Mouse (Mus musculus) CH12.LX (cell line): ENCODE measurements around the gene Alpk3.

Experiments
- CTCF ChIP-seq, 2 experiments: IDR thresholded peaks in 1 of 2; conservative IDR thresholded peaks in 1 of 2; 2 replicates each; pipeline ENCODE4 v1.5.1; 2011 to 2012; ENCODE audit warnings: low read depth in 2 of 2, low read length in 2 of 2, improper control_type of control experiment in 1 of 2, inconsistent platforms in 1 of 2, mild to moderate bottlenecking in 1 of 2, moderate library complexity in 1 of 2
- MAZ ChIP-seq: IDR thresholded peaks from 2 replicates; pipeline ENCODE4 v1.6.1; 2012; ENCODE audit warnings: low read depth, mild to moderate bottlenecking, inconsistent platforms, low read length, improper control_type of control experiment, moderate library complexity
- NRF1 ChIP-seq: IDR thresholded peaks from 2 replicates; pipeline ENCODE4 v1.6.1; 2014; ENCODE audit warnings: low read depth, mild to moderate bottlenecking, inconsistent platforms, low read length, improper control_type of control experiment, moderate library complexity
- POLR2A ChIP-seq: IDR thresholded peaks from 2 replicates; pipeline ENCODE4 v1.6.1; 2011; ENCODE audit warnings: low read depth, mild to moderate bottlenecking, improper control_type of control experiment, low read length
- SMC3 ChIP-seq: IDR thresholded peaks from 2 replicates; pipeline ENCODE4 v1.6.1; 2011; ENCODE audit warnings: low read depth, low read length, improper control_type of control experiment

GRCm38 (mm10) chr7:81151216-81151615 lies 93.8 kb downstream of the Alpk3 start:
- TF ChIP-seq MAZ (no peak), CTCF (conservative IDR thresholded peaks at IDR 0.05 in 1 of 2, IDR thresholded peaks at IDR 0.05 in 1 of 2; ENCODE audit: low read depth in 2 of 2, low read length in 2 of 2) (no peak), POLR2A (no peak), SMC3 (no peak), NRF1 (no peak)
